Mouse (Mus musculus): ENCODE measurements around the gene Nt5dc2. TPM values are rescaled to one million over a fixed set of nuclear protein-coding genes. Genes with fewer than 3 reads are reported as not detected.

Gene Nt5dc2
- polyA plus RNA-seq (2015; fragmentation: Nextera tagmentation; extraction: Ambion mirVana): 149 and 179 TPM in 2 replicates

- ATAC-seq (ENCODE audit: low read depth): peak; percentile 68
- Histone ChIP-seq H3K9me3 (replicated peaks; ENCODE audit: control insufficient read depth, low read length) (no peaks in the 10 kb centered on the region), H3K4me2 (ENCODE audit: low read depth, low read length) (peak within 1 kb of the TSS; percentile 92), H3K36me3 (ENCODE audit: control insufficient read depth, insufficient read depth) (peaks cover 6% of the 10 kb centered on the region; the same call in 1 of the 2 replicates), H3K27me3 (ENCODE audit: control insufficient read depth, insufficient read depth, low read depth, low read length) (no peaks in the 10 kb centered on the region), H3K4me1 (ENCODE audit: control insufficient read depth, low read depth, low read length) (peaks cover 63% of the 10 kb centered on the region), H3K4me3 (ENCODE audit: low read depth, low read length) (peak within 1 kb of the TSS; percentile 83), H3K9ac (ENCODE audit: low read depth, low read length) (peak within 1 kb of the TSS; percentile 86), H3K27ac (ENCODE audit: low read length) (peak within 1 kb of the TSS; percentile 70)
- 5% methylated on average over 56 of the region's 63 CpGs for WGBS (ENCODE audit: insufficient replicate concordance)
Observed at GRCm38 (mm10) chr14:31130236-31131220, at the start of gene Nt5dc2. Gene Nt5dc2, plus strand, starts transcription at chr14:31131053.

DNA sequence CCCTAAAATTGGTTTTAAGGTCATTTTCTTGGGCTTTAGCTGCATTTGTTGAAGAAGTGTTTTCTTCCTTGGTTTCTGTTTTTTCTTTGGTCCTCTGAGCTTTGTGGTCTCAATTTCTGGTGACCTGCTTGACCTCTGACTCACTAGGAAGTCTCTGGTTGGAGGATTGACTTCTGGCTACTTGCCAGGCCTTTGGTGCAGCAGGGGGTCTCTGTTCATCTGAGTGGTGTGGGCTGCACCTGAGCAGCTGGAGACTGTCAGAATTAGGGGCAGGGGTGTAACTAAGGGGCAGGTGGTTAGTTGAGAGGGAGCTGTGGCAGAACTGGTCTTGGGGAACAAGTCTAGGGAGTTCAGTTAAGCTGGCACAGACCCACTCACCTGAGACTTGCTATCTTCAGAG is 49.7 kb upstream of the Nt5dc2 start:
- no peaks in the 10 kb centered on the region for H3K9me3 ChIP-seq (replicated peaks; ENCODE audit: control insufficient read depth, low read length)
- H3K9ac ChIP-seq (ENCODE audit: low read depth, low read length): no peak overlapping the region
- no peak overlapping the region for H3K4me2 ChIP-seq (ENCODE audit: low read depth, low read length)
- H3K4me1 ChIP-seq (ENCODE audit: control insufficient read depth, low read depth, low read length): peaks cover 9% of the 10 kb centered on the region
- H3K27me3 ChIP-seq (ENCODE audit: control insufficient read depth, insufficient read depth, low read depth, low read length): no peaks in the 10 kb centered on the region
- H3K27ac ChIP-seq (ENCODE audit: low read length): 0 out of 2 replicates have a peak overlapping the region, but pooled peaks have one; percentile 14
- H3K36me3 ChIP-seq (ENCODE audit: control insufficient read depth, insufficient read depth): peaks cover 36% of the 10 kb centered on the region
- no peak overlapping the region for H3K4me3 ChIP-seq (ENCODE audit: low read depth, low read length)
- ATAC-seq (ENCODE audit: low read depth): no peak

DNA sequence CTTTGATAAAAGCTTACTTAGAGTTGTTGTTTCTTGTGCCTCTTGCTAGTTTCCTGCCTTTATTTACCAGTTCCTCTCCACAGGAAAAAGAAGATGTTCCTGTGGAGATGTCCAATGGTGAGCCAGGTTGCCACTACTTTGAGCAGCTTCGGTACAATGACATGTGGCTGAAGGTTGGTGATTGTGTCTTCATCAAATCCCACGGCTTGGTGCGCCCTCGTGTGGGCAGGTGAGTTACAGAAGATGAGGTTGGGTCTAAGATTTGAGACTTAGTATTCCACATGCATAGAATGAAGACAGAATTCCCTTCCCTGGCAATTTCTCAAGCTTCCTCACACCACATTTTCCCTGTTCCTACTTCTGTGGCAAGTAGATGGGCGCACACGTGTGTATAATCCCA is 43.4 kb upstream of the Nt5dc2 start:
- Histone ChIP-seq H3K4me1 (ENCODE audit: control insufficient read depth, low read depth, low read length) (no peaks in the 10 kb centered on the region), H3K27me3 (ENCODE audit: control insufficient read depth, insufficient read depth, low read depth, low read length) (no peaks in the 10 kb centered on the region), H3K9ac (ENCODE audit: low read depth, low read length) (no peak overlapping the region), H3K27ac (ENCODE audit: low read length) (no peak overlapping the region), H3K4me2 (ENCODE audit: low read depth, low read length) (no peak overlapping the region), H3K4me3 (ENCODE audit: low read depth, low read length) (no peak overlapping the region), H3K9me3 (replicated peaks; ENCODE audit: control insufficient read depth, low read length) (no peaks in the 10 kb centered on the region), H3K36me3 (ENCODE audit: control insufficient read depth, insufficient read depth) (peaks cover 41% of the 10 kb centered on the region)
- 82% methylated on average over 6 of the region's 6 CpGs for WGBS (ENCODE audit: insufficient replicate concordance)
- ATAC-seq (ENCODE audit: low read depth): no peak

DNA sequence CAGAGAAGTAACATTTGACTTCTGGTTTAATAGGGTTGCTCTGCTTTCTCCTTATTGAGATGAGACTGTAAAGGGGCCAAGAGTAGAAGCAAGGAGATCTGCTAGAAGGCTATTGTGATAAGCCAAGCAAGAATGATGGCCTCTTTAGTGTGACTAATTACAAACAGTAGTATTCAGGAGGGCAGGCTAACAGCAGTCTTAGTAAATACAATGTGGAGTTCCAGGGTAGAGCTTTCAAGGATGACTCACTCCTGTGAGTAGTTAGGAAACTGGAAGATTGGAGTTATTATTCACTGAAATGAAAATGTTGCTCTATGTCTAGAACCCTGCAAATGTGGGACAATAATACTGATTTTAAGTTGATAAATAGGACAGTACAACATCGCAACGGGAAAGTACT is 42.3 kb upstream of the Nt5dc2 start:
- no peak overlapping the region for H3K4me2 ChIP-seq (ENCODE audit: low read depth, low read length)
- WGBS (ENCODE audit: insufficient replicate concordance): 95% methylated on average over 2 of the region's 2 CpGs
- H3K4me1 ChIP-seq (ENCODE audit: control insufficient read depth, low read depth, low read length): peaks cover 3% of the 10 kb centered on the region; the same call in 1 of the 2 replicates
- no peak overlapping the region for H3K9ac ChIP-seq (ENCODE audit: low read depth, low read length)
- no peak overlapping the region for H3K27ac ChIP-seq (ENCODE audit: low read length)
- no peaks in the 10 kb centered on the region for H3K27me3 ChIP-seq (ENCODE audit: control insufficient read depth, insufficient read depth, low read depth, low read length)
- H3K9me3 ChIP-seq (replicated peaks; ENCODE audit: control insufficient read depth, low read length): no peaks in the 10 kb centered on the region
- ATAC-seq (ENCODE audit: low read depth): no peak
- peaks cover 37% of the 10 kb centered on the region for H3K36me3 ChIP-seq (ENCODE audit: control insufficient read depth, insufficient read depth)
- no peak overlapping the region for H3K4me3 ChIP-seq (ENCODE audit: low read depth, low read length)

DNA sequence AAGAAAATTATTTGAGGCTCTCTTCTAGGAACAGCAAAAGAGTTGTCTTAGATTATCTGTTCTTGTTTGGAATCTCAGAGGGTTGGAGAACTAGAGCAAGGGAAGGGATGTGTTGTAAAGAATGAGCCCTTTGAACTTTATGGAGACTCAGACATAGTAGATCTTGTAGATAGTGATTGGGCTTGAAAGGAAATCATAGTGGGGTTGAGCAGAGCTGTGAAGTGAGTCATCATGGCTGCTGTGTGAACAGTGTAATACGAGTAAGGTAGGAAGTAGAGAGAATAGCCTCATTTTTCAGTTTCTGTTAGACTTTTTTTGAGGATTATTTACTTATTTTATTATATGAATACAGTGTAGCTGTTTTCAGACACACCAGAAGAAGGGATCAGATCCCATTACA is 40.9 kb upstream of the Nt5dc2 start:
- H3K36me3 ChIP-seq (ENCODE audit: control insufficient read depth, insufficient read depth): peaks cover 35% of the 10 kb centered on the region
- no peak overlapping the region for H3K9ac ChIP-seq (ENCODE audit: low read depth, low read length)
- no peaks in the 10 kb centered on the region for H3K27me3 ChIP-seq (ENCODE audit: control insufficient read depth, insufficient read depth, low read depth, low read length)
- peaks cover 3% of the 10 kb centered on the region; the same call in 1 of the 2 replicates for H3K4me1 ChIP-seq (ENCODE audit: control insufficient read depth, low read depth, low read length)
- no peak overlapping the region for H3K4me3 ChIP-seq (ENCODE audit: low read depth, low read length)
- ATAC-seq (ENCODE audit: low read depth): no peak
- no peak overlapping the region for H3K27ac ChIP-seq (ENCODE audit: low read length)
- H3K9me3 ChIP-seq (replicated peaks; ENCODE audit: control insufficient read depth, low read length): no peaks in the 10 kb centered on the region
- H3K4me2 ChIP-seq (ENCODE audit: low read depth, low read length): no peak overlapping the region
- WGBS (ENCODE audit: insufficient replicate concordance): 75% methylated on average over 1 of the region's 1 CpGs

- H3K4me2 ChIP-seq (ENCODE audit: low read depth, low read length): no peak overlapping the region
- H3K27ac ChIP-seq (ENCODE audit: low read length): no peak overlapping the region
- H3K9ac ChIP-seq (ENCODE audit: low read depth, low read length): no peak overlapping the region
- peaks cover under 1% of the 10 kb centered on the region for H3K4me1 ChIP-seq (ENCODE audit: control insufficient read depth, low read depth, low read length)
- H3K36me3 ChIP-seq (ENCODE audit: control insufficient read depth, insufficient read depth): peaks cover 32% of the 10 kb centered on the region
- no peaks in the 10 kb centered on the region for H3K27me3 ChIP-seq (ENCODE audit: control insufficient read depth, insufficient read depth, low read depth, low read length)
- H3K9me3 ChIP-seq (replicated peaks; ENCODE audit: control insufficient read depth, low read length): no peaks in the 10 kb centered on the region
- no peak for ATAC-seq (ENCODE audit: low read depth)
- no peak overlapping the region for H3K4me3 ChIP-seq (ENCODE audit: low read depth, low read length)
- WGBS (ENCODE audit: insufficient replicate concordance): 91% methylated on average over 2 of the region's 2 CpGs
Observed at GRCm38 (mm10) chr14:31105156-31105555, 25.7 kb upstream of the Nt5dc2 start.

DNA sequence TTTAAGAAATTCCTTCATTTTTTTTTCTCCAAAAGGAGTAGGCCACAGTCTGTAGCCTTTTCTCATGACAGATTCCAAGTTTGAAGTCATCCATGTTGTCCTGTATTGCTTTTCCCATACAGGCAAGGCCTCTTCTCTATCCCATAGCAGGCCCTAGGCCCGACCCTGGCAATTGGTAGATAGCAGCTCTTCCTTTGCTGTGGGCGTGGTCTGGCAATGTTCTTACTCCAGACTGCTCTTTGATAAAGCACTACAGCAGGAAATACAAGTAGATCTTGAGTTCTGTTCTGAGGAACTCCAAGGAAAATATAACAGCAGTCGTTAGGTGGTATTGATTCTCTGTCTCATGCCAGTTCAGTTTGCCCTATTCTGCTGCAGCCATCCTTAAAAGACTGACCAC is 20.2 kb upstream of the Nt5dc2 start:
- Histone ChIP-seq H3K4me1 (ENCODE audit: control insufficient read depth, low read depth, low read length) (peaks cover 14% of the 10 kb centered on the region), H3K9me3 (replicated peaks; ENCODE audit: control insufficient read depth, low read length) (no peaks in the 10 kb centered on the region), H3K4me3 (ENCODE audit: low read depth, low read length) (no peak overlapping the region), H3K4me2 (ENCODE audit: low read depth, low read length) (no peak overlapping the region), H3K9ac (ENCODE audit: low read depth, low read length) (no peak overlapping the region), H3K27me3 (ENCODE audit: control insufficient read depth, insufficient read depth, low read depth, low read length) (no peaks in the 10 kb centered on the region), H3K36me3 (ENCODE audit: control insufficient read depth, insufficient read depth) (peaks cover 41% of the 10 kb centered on the region), H3K27ac (ENCODE audit: low read length) (peak overlapping the region; percentile 46; the same call in 1 of the 2 replicates)
- 27% methylated on average over 3 of the region's 3 CpGs for WGBS (ENCODE audit: insufficient replicate concordance)
- ATAC-seq (ENCODE audit: low read depth): peak; percentile 88

GRCm38 (mm10) chr14:31112187-31112586 is 18.7 kb upstream of the Nt5dc2 start:
- no peak for ATAC-seq (ENCODE audit: low read depth)
- peaks cover 34% of the 10 kb centered on the region for H3K36me3 ChIP-seq (ENCODE audit: control insufficient read depth, insufficient read depth)

GRCm38 (mm10) chr14:31114011-31114410 is 16.8 kb upstream of the Nt5dc2 start:
- ATAC-seq (ENCODE audit: low read depth): peak; percentile 57; the same call in 1 of the 2 replicates
- peaks cover 14% of the 10 kb centered on the region for H3K4me1 ChIP-seq (ENCODE audit: control insufficient read depth, low read depth, low read length)

More at GRCm38 (mm10) chr14:31112187-31112586, 18.7 kb upstream of the Nt5dc2 start:
- no peaks in the 10 kb centered on the region for H3K9me3 ChIP-seq (replicated peaks; ENCODE audit: control insufficient read depth, low read length)
- no peaks in the 10 kb centered on the region for H3K27me3 ChIP-seq (ENCODE audit: control insufficient read depth, insufficient read depth, low read depth, low read length)
- H3K4me1 ChIP-seq (ENCODE audit: control insufficient read depth, low read depth, low read length): peaks cover 14% of the 10 kb centered on the region
- WGBS (ENCODE audit: insufficient replicate concordance): 72% methylated on average over 5 of the region's 5 CpGs
- no peak overlapping the region for H3K4me2 ChIP-seq (ENCODE audit: low read depth, low read length)
- no peak overlapping the region for H3K27ac ChIP-seq (ENCODE audit: low read length)
- no peak overlapping the region for H3K4me3 ChIP-seq (ENCODE audit: low read depth, low read length)
- no peak overlapping the region for H3K9ac ChIP-seq (ENCODE audit: low read depth, low read length)

More at GRCm38 (mm10) chr14:31114011-31114410, 16.8 kb upstream of the Nt5dc2 start:
- Histone ChIP-seq H3K36me3 (ENCODE audit: control insufficient read depth, insufficient read depth) (peaks cover 42% of the 10 kb centered on the region), H3K27ac (ENCODE audit: low read length) (no peak overlapping the region), H3K27me3 (ENCODE audit: control insufficient read depth, insufficient read depth, low read depth, low read length) (no peaks in the 10 kb centered on the region), H3K4me3 (ENCODE audit: low read depth, low read length) (no peak overlapping the region), H3K9ac (ENCODE audit: low read depth, low read length) (no peak overlapping the region), H3K9me3 (replicated peaks; ENCODE audit: control insufficient read depth, low read length) (no peaks in the 10 kb centered on the region), H3K4me2 (ENCODE audit: low read depth, low read length) (no peak overlapping the region)
- WGBS (ENCODE audit: insufficient replicate concordance): 34% methylated on average over 3 of the region's 3 CpGs
